Mouse (Mus musculus): ENCODE measurements around the gene Tmem233.

DNA sequence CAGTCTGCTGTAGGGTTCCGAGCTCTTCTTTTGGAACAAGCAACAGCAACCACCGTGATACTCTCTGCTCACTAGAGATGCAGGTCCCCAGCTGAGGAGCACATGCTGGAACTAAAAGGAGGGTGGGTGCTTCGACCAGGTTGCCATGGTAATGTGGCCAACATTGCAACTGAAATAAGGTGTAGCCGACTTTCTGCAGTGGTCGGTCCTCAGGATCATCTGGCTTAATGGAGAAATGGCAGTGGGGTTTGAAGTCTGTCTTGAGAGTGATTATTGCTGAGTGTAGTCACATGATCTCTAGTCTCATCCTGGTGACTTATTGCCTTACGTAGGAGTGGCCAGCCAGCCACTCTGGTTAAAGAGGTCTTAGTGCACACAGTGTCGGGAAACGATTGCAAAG, 69.2 kb downstream of the Tmem233 start:
- no peak for TF ChIP-seq POLR2A (IDR thresholded peaks at IDR 0.05; ENCODE audit: control insufficient read depth, low read depth, low read length)
- TF ChIP-seq CTCF (IDR thresholded peaks at IDR 0.05; ENCODE audit: control insufficient read depth, insufficient read depth, insufficient replicate concordance, low read depth, low read length): no peak
